Mouse (Mus musculus): Measurements from ENCODE around the gene Catsperz.

GRCm38 (mm10) chr19:6916496-6916895 lies 8.7 kb downstream of the Catsperz start:
- TF ChIP-seq POLR2AphosphoS2 (IDR thresholded peaks at IDR 0.05; ENCODE audit: insufficient read length, low read depth), result no peak
- TF ChIP-seq POLR2A (IDR thresholded peaks at IDR 0.05; ENCODE audit: insufficient read length, low read depth), result no peak
- TF ChIP-seq SRF (IDR thresholded peaks at IDR 0.05; ENCODE audit: control insufficient read depth, insufficient read length, low read depth), result no peak
- TF ChIP-seq E2F4 (IDR thresholded peaks at IDR 0.05; ENCODE audit: insufficient read depth), result no peak
